Mouse (Mus musculus) granulocyte monocyte progenitor cell, adult 5-6 weeks (primary cell): ENCODE results near the gene Kif4. TPM values are rescaled to one million over a fixed set of nuclear protein-coding genes. Genes with fewer than 3 reads are reported as not detected.

ENCODE experiments used
- ATAC-seq: replicated peaks from 2 replicates; pipeline ENCODE4 v1.8.0; 2016; ENCODE audit warnings: mild to moderate bottlenecking, moderate TSS enrichment, inconsistent platforms; ENCODE audit not compliant: poor library complexity, severe bottlenecking
- total RNA-seq, 2 experiments: library from RNA; stranded (forward) in 1 of 2; stranded (reverse) in 1 of 2; fragments of 200-712, 200-1000 nt in 1 of 2; fragments of >200 nt in 1 of 2; fragmentation: Nextera tagmentation in 1 of 2; gene quantifications; 2 replicates each; pipeline ENCODE4 v1.2.3; 2014 to 2017

Gene Kif4
- total RNA-seq, 2 experiments from 2014 or later: 21.2 to 41.5 TPM

DNA sequence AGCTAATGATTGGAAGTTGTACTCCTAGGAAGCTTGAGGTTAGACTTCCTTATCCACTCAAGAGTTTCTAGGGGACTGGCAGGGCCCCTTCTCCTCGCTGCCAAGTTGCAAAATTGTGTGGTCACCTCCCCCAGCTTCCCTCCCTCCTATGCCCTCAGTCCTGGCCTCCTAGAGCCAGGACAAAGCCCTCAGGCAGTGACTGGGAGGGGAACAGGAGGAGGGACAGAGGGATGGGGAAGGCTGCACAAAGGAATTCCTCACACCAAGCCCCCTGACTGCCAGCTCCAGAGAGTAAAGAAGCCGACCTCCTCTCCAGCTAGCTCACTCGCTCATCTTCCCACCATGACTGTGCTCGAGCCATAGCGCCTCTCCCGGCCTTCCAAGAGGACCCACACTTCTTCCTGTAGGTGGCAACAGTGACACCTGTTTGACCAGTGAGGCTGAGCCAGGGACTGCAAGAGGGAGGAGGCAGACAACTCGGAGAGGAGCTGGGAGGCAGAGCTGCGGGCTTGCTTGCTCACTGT lies 104.2 kb downstream of the Kif4 start, which contains the start of gene Gdpd2:
TSS of gene Gdpd2 (plus strand) at position 209 of the 524 bp plus-strand sequence.
- ATAC-seq: peak; percentile 98

DNA sequence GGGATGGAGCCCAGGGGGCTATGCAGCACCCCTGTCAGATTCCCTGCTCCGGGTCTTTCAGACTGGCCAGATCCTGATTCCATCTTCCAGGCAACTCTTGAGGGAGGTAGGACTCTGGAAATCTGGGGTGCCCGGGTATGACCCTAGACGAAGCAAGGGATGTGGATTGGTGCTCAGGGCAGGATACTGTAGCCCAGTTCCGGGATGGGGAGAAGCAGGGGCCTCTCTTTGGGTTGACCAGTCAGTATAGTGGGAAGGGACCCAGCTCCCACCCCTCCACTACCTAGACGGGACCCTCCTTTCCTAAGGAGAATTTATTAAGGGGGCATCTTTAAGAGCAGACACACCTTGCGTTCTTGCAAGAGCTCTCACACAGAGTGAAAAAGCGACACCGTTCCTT lies 104.7 kb downstream of the Kif4 start:
- no peak for ATAC-seq

DNA sequence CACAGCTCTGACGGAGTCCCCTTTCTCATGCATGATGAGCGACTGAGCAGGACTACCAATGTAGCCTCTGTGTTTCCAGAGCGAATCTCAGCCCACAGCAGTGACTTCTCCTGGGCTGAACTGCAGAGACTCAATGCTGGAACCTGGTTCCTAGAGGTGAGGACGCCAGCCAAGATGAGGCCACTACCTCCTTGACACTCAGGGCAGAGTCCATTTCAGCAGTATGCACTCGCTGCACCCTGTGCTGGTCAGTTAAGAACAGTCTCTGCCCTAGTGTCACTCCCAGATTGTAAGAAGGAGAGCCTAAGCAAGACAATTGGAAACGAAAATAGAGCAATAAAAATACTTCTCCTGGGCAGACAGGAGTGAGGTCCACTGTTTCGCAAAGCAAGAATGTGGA lies 108.8 kb downstream of the Kif4 start:
- no peak for ATAC-seq

DNA sequence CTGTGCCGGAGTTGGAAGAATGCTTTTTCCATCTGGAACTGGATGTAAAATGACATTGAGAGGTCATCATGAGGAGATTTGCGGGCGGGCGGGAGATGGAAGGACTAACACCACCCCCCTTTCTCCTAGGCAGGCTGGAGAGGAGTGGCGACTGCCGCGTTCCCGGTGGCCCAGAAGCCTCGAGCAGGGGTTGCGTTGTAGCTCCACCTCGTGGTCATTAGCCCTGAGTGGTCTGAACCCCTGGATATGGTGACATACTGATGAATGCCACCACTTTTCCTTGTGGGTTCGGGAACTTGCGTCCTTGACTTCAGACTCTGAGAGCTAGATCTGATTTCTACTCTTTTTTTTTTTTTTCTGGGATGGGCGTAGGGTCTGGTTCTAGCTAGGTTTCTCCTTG lies 113.4 kb downstream of the Kif4 start:
- peak; percentile 83 for ATAC-seq

DNA sequence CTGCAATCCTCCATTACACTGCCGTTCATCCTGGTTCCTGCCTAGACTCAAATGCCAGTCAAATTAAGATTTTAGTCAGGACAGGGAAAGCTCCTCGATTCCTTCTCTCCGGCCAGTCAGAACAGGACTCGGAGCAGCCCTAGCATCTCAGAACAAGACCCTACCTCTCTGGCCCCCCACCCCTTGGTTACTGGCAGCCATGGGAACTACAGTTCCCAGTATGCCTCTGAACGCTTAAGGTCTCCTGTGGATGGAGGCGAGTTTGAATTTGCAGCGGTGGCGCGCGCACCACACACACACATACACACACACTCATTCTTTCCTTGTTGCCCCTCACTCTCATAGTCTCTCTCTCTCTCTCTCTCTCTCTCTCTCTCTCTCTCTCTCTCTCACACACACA lies 113.9 kb downstream of the Kif4 start:
- ATAC-seq: no peak

DNA sequence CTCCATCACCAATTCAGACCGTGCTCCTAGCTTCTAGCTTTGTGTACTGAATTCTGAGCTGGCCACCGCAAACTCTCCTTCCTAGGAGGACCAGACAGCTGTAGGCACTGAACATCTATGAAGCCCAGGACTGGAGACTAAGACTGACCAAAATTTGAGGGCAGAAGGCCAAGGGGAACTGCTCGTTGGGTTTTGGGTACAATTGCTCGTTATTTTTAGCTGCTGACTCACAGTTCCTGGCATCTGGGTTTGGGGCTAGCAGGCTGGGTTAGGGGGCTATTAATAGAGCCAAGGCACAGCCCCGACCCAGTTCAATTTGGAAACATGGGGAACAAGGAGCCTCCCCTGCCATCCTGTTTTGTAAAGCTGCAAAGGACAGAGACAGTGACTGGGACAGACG lies 115.2 kb downstream of the Kif4 start:
- peak; percentile 81 for ATAC-seq

DNA sequence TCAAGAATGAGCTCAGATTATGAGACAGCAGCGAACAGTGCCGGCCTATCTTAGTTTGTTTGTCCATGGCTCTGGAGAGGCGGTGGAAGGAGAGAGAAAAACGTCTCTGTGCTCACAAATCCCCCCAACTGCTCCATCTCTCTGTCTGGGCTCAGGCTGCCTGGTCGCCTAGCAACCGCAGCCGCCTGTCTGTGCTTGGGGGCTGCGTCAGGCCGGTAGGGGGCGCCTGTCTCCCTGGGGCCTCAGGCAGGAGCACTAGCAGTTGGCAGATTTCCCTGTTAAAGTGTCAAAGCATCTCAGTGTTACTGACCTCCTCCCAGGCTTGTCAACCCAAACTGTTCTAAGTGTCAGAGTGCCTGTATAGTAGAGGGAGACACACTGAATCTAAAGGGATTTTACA lies 116.4 kb downstream of the Kif4 start:
- ATAC-seq: peak; percentile 43

DNA sequence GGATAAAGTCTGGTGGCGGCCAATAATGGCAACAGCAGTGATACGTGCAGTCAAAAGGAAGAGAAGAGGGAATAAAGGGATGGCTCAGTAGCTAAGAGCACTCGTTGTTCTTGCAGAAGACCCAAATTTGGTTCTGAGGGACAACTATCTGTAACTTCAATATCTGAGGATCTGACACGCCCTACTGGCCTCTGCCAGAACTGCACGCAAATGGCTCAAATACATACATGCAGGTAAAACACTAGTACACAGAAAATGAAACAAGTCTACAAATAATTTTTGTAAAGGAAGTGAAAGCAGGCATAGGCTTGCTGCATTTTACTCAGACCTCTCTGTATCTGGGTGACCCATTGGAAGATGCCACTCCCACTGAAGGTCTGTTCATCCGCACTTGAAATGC lies 140.3 kb downstream of the Kif4 start:
- ATAC-seq: peak; percentile 52

DNA sequence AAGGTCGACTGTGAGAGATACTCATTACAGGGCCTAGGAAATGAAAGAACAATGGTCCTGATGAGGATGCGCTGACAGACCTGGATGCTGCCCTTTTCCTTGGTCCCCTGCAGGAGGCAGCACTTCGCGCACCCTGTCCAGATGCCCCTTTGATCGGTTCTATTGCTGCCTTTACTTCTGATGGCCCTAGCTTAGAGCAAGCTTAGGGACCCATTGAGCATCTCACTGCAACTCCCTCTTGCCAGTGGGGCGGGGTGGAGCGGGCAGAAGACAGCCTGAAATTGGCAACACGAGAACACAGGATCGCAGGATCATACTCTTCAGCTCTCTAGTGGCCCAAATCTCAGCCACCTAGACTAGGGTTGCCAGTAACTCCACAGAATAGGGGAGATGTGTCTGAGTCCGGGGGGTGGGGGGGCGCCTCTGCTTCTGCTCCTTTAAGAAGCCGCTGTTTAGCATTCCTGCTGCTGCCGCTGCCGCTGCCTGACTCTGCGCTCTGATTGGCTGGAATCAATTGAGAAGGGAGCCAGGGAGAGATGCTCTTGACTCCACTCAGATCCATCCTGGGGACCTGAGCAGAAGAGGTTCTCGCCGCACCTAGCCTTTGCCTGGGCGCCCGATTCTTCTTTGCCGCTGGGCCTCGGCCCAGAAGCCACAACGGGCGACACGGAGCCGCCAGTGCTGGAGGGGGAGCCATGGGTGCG lies 141.8 kb downstream of the Kif4 start, which contains the start of gene Dlg3:
TSS of gene Dlg3 (plus strand) at position 542 of the 704 bp plus-strand sequence.
- peak; percentile 65 for ATAC-seq

DNA sequence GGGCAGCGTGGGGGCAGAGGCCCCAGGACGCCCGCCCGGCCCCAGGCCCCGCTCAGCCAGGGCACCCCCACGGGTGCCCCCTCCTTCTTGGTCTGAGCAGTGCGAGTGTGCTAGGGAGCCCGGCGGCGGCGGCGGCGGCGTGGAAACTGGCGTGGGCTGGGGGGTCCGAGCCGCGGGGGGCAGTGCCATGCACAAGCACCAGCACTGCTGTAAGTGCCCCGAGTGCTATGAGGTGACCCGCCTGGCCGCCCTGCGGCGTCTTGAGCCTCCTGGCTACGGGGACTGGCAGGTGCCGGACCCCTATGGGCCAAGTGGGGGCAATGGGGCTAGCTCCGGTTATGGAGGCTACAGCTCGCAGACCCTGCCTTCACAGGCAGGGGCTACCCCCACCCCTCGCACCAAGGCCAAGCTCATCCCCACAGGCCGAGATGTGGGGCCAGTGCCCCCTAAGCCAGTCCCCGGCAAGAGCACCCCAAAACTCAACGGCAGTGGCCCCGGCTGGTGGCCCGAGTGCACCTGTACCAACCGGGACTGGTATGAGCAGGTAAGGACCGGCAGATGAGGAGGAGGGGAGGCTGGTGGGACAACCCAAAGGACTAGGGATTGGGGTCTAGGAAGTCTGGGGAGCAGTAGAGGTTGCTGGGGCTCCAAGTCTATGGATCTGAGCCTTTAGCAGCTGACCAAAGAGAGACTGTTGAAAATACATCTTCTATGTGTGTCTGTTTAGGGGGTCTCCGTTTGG lies 142.5 kb downstream of the Kif4 start:
- ATAC-seq: 0 out of 2 replicates have a peak, but pooled peaks have one; percentile 20

DNA sequence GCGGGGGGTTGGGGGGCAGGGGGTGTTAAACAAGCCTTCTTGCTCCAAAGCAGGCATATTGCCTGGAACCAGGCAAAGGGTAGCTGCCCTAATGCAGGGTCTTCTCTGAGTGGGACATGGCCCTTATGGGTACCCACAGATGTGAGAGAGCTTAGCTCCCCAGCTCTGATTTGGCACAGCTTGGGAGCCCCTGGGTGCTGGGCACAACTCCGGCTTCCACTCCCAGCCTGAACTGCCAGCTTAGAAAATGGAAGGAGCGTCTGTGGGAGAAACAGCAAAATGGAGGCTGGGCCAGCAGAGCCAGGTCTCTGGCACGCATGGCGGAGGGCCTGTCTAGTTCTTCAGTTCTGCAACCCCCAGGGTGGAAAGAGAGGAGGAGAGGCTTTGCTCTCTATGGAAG lies 143.7 kb downstream of the Kif4 start:
- no peak for ATAC-seq

DNA sequence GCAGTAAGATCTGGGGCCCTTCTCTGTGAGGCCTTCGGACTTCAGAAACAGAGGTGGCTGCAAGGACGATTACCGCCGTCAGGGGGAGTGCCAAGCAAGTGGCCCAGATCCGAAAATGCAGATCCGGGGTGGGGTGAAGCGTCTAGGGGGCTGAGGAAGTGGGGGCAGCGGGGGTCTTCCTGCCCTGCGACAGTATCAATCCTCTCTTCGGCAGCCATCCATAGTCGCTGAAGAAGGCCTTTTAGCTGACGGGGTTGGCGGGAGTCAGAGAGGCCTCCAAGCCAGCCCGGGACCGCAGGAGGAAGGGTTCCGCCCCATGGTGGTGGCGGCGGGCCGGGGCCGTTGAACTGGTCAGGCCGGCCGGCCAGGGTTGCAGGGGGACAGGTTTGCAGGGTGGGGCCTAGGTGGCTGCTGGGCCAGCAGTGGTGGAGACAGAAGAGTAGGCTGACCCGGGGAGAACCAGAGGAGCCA lies 148.8 kb downstream of the Kif4 start:
- ATAC-seq: peak; percentile 63

DNA sequence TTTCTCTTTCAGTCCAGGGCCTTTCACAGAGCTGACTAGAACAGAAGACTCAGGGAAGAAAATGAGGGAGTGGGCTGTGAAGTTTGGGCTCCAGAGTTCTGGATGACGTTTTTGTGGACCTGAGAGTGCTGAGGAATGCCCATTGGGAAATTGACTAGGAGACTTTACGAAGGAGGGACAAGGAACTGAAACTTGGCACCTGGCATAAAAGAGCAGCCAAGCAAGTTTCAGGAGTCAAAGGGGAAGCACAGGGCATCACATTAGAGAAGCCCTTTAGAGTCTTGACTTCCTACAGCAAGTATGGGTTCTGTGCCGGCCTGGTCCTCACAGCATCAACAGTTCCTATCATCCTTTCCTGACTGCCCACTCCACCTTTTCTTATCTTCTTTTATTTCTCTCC lies 149.9 kb downstream of the Kif4 start:
- ATAC-seq: peak; percentile 49

DNA sequence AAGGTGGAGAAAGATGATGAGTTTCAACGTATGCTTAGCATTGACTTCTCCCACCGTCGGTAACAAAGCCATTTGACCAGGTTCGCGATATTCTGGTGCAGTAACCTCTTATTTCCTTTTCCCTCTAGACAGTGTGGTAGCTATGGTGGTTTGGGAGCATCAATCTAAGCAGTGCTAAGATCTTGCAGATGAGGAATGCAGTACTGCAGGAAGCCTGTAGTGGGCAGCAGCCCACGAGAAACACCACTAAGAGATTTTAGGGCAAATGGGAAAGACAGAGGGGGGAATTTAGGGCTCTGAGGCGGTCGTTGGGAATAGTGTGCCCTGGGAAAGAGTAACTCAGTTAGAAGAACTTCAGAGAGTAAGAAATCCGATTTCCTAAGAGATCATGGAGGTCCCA lies 151.0 kb downstream of the Kif4 start:
- peak; percentile 58 for ATAC-seq

Other genes starting within 250 kb of the Kif4 start
- gene Otud6a, start 196.7 kb upstream of the Kif4 start, total RNA-seq (2014; fragmentation: Nextera tagmentation): not detected in 2 replicates
- not detected in 2 replicates for gene Otud6a, start 196.7 kb upstream of the Kif4 start, total RNA-seq (2017)
- 1.0 and 5.3 TPM in 2 replicates for gene Awat2, start 183.0 kb upstream of the Kif4 start, total RNA-seq (2014; fragmentation: Nextera tagmentation)
- 2.5 and 2.6 TPM in 2 replicates for gene Awat2, start 183.0 kb upstream of the Kif4 start, total RNA-seq (2017)
- 74.5 and 104 TPM in 2 replicates for gene Igbp1, start 131.4 kb upstream of the Kif4 start, total RNA-seq (2014; fragmentation: Nextera tagmentation)
- 98.4 and 104 TPM in 2 replicates for gene Igbp1, start 131.4 kb upstream of the Kif4 start, total RNA-seq (2017)
- gene Dgat2l6, start 100.9 kb upstream of the Kif4 start, total RNA-seq (2014; fragmentation: Nextera tagmentation): not detected in 2 replicates
- not detected in 2 replicates for gene Dgat2l6, start 100.9 kb upstream of the Kif4 start, total RNA-seq (2017)
- not detected in 2 replicates for gene Awat1, start 53.5 kb upstream of the Kif4 start, total RNA-seq (2014; fragmentation: Nextera tagmentation)
- not detected in 2 replicates for gene Awat1, start 53.5 kb upstream of the Kif4 start, total RNA-seq (2017)
- not detected in 2 replicates for gene P2ry4, start 30.9 kb upstream of the Kif4 start, total RNA-seq (2014; fragmentation: Nextera tagmentation)
- not detected in 2 replicates for gene P2ry4, start 30.9 kb upstream of the Kif4 start, total RNA-seq (2017)
- not detected in 2 replicates for gene Arr3, start 20.2 kb upstream of the Kif4 start, total RNA-seq (2014; fragmentation: Nextera tagmentation)
- not detected in 2 replicates for gene Arr3, start 20.2 kb upstream of the Kif4 start, total RNA-seq (2017)
- gene Pdzd11, start 831 bp downstream of the Kif4 start, total RNA-seq (2014; fragmentation: Nextera tagmentation): 46.6 and 47.1 TPM in 2 replicates
- gene Pdzd11, start 831 bp downstream of the Kif4 start, total RNA-seq (2017): 31.1 and 32.3 TPM in 2 replicates
- gene Gdpd2, start 104.1 kb downstream of the Kif4 start, total RNA-seq (2014; fragmentation: Nextera tagmentation): not detected in 2 replicates
- gene Gdpd2, start 104.1 kb downstream of the Kif4 start, total RNA-seq (2017): not detected in 2 replicates
- 3.3 and 6.3 TPM in 2 replicates for gene Dlg3, start 142.0 kb downstream of the Kif4 start, total RNA-seq (2014; fragmentation: Nextera tagmentation)
- gene Dlg3, start 142.0 kb downstream of the Kif4 start, total RNA-seq (2017): 2.7 and 4.1 TPM in 2 replicates